In the genomic region with DNA sequence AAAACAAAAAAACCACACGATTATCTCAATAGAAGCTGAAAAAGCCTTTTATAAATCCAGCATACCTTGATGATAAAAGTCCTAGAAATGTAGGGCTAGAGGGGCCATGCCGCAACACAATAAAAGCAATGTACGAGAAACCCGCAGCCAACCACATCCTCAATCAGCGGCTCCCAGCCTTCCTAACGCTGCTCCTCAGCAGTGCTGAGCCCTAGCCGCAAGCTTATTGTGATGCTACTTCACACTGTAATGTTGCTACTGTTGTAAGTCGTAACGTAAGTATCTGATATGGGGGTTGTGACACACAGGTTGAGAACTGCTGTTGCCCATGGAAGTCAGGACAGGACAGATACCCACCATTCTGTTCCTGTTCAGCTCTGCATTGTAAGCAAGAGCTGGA, we compare ENCODE assay signal across 9 mouse cellular contexts.
"Had no signal": no experiment of that assay in that cellular context is flagged by ENCODE, and none has a peak within 500 bp of the region (broad histone marks: within the 10 kb centered on the region; RNA-seq: fewer than 3 reads in every experiment).

No protein-coding gene starts in this region.

- DNase-seq: kidney, adult 8-10 months; kidney, postnatal 25 days; layer of hippocampus, adult 9-11 months; lung, adult 18-20 months; midbrain, embryonic 14.5 days; retina, postnatal 1 day; right cerebral cortex, postnatal 4 days; spleen, adult 18-20 months had no signal

- ATAC-seq: intestine, embryonic 16.5 days had no signal
